Mouse (Mus musculus) adipocyte (in vitro differentiated cells): Measurements from ENCODE around the gene Fam136a.
A peak's percentile ranks its signal among the peaks of the same experiment; 100 is the strongest.
"Not testable (repeated sequence)": the region's sequence is repeated elsewhere in the genome, so short reads cannot be mapped to it uniquely, and the experiment has no call there.

ENCODE experiments used
- DNase-seq: peaks from one replicate; pipeline ENCODE4 v3.0.0-alpha.2; 2016; ENCODE audit warnings: low spot score

Fam136a gene

GRCm38 (mm10) chr6:86365371-86366124, at the start of gene Fam136a:
Gene Fam136a, plus strand, starts transcription at chr6:86365646.
- DNase-seq, result peak; percentile 100

GRCm38 (mm10) chr6:86317066-86317465, 48.4 kb upstream of the Fam136a start:
- DNase-seq, result no peak

GRCm38 (mm10) chr6:86318855-86319254, 46.6 kb upstream of the Fam136a start:
- no peak for DNase-seq

GRCm38 (mm10) chr6:86322031-86322563, 43.3 kb upstream of the Fam136a start:
- no peak for DNase-seq

GRCm38 (mm10) chr6:86322991-86323390, 42.5 kb upstream of the Fam136a start:
- DNase-seq, result no peak

- DNase-seq, result no peak
These were observed 41.0 kb upstream of the Fam136a start for GRCm38 (mm10) chr6:86324400-86324799.

GRCm38 (mm10) chr6:86325646-86326045, 39.8 kb upstream of the Fam136a start:
- no peak for DNase-seq

GRCm38 (mm10) chr6:86326866-86327265, 38.6 kb upstream of the Fam136a start:
- DNase-seq, result no peak

GRCm38 (mm10) chr6:86328369-86328768, 37.1 kb upstream of the Fam136a start:
- DNase-seq, result no peak

GRCm38 (mm10) chr6:86329943-86330342, 35.5 kb upstream of the Fam136a start:
- no peak for DNase-seq

- no peak for DNase-seq
These were observed 30.2 kb upstream of the Fam136a start for GRCm38 (mm10) chr6:86335121-86335849.

GRCm38 (mm10) chr6:86335860-86336259, 29.6 kb upstream of the Fam136a start:
- no peak for DNase-seq

GRCm38 (mm10) chr6:86336340-86336739, 29.1 kb upstream of the Fam136a start:
- DNase-seq, result not testable (repeated sequence)

GRCm38 (mm10) chr6:86343656-86344055, 21.8 kb upstream of the Fam136a start:
- DNase-seq, result no peak

GRCm38 (mm10) chr6:86346063-86346462, 19.4 kb upstream of the Fam136a start:
- DNase-seq, result no peak

- peak; percentile 79 for DNase-seq
These were observed 16.2 kb upstream of the Fam136a start for GRCm38 (mm10) chr6:86349257-86349656.

- DNase-seq, result no peak
These were observed 10.5 kb upstream of the Fam136a start for GRCm38 (mm10) chr6:86354948-86355347.

GRCm38 (mm10) chr6:86356956-86357355, 8.5 kb upstream of the Fam136a start:
- no peak for DNase-seq

- peak; percentile 38 for DNase-seq
These were observed 4.8 kb upstream of the Fam136a start for GRCm38 (mm10) chr6:86360691-86361090.

- DNase-seq, result no peak
These were observed 4.1 kb upstream of the Fam136a start for GRCm38 (mm10) chr6:86361373-86361772.

GRCm38 (mm10) chr6:86364442-86365141, 854 bp upstream of the Fam136a start:
- DNase-seq, result peak; percentile 95

- peak; percentile 51 for DNase-seq
These were observed 843 bp downstream of the Fam136a start for GRCm38 (mm10) chr6:86366125-86366852.
